Mouse (Mus musculus) ES-E14 (cell line): ENCODE measurements around the gene H2-T22. TPM values are rescaled to one million over a fixed set of nuclear protein-coding genes. Genes with fewer than 3 reads are reported as not detected.

ENCODE experiments used
- DNase-seq: peaks from one replicate; pipeline ENCODE4 v3.0.0-alpha.2; 2013; ENCODE audit warnings: low read depth, low spot score
- H3K27ac ChIP-seq: 2 replicates; pipeline ENCODE4 v1.5.1; 2012; ENCODE audit warnings: low read depth, mild to moderate bottlenecking, low read length, moderate library complexity, mixed read lengths; ENCODE audit not compliant: poor library complexity, insufficient read depth, severe bottlenecking
- H3K36me3 ChIP-seq: 2 replicates; pipeline ENCODE4 v1.6.1; 2012; ENCODE audit warnings: mild to moderate bottlenecking, low read length, moderate library complexity, mixed read lengths; ENCODE audit not compliant: control insufficient read depth, poor library complexity, insufficient read depth, severe bottlenecking
- H3K4me1 ChIP-seq, 2 experiments: fragments of 150-350 bp in 1 of 2; sonication (generic) in 1 of 2; 2 replicates each; pipeline ENCODE4 v1.6.1; 2012; ENCODE audit warnings: low read length in 2 of 2, mild to moderate bottlenecking in 1 of 2, mixed read lengths in 1 of 2; ENCODE audit not compliant: control insufficient read depth in 2 of 2, insufficient read depth in 2 of 2, poor library complexity in 1 of 2
- H3K4me3 ChIP-seq, 2 experiments: fragments of 150-350 bp in 1 of 2; sonication (generic) in 1 of 2; 2 replicates each; pipeline ENCODE4 v1.5.1; 2012; ENCODE audit warnings: low read length in 2 of 2, low read depth in 1 of 2, mild to moderate bottlenecking in 1 of 2, mixed read lengths in 1 of 2; ENCODE audit not compliant: insufficient read depth in 1 of 2, poor library complexity in 1 of 2, severe bottlenecking in 1 of 2
- H3K9ac ChIP-seq: 2 replicates; pipeline ENCODE4 v1.6.1; 2012; ENCODE audit warnings: low read depth, mild to moderate bottlenecking, low read length, mixed read lengths; ENCODE audit not compliant: poor library complexity, insufficient read depth, severe bottlenecking
- H3K9me3 ChIP-seq: fragments of 150-350 bp; sonication (generic); 2 replicates; pipeline ENCODE4 v1.6.1; 2012; ENCODE audit warnings: low read depth, mild to moderate bottlenecking, low read length; ENCODE audit not compliant: control insufficient read depth, insufficient read depth
- CHD2 ChIP-seq: IDR thresholded peaks from 2 replicates; pipeline ENCODE4 v1.6.1; 2014; ENCODE audit warnings: mild to moderate bottlenecking, low read depth, low read length, inconsistent platforms
- HCFC1 ChIP-seq: IDR thresholded peaks from 2 replicates; pipeline ENCODE4 v1.6.1; 2012; ENCODE audit warnings: low read length, inconsistent platforms, borderline replicate concordance; ENCODE audit not compliant: insufficient read depth
- MAFK ChIP-seq: IDR thresholded peaks from 2 replicates; pipeline ENCODE4 v1.6.1; 2014; ENCODE audit warnings: mild to moderate bottlenecking, low read depth, low read length, inconsistent platforms; ENCODE audit not compliant: insufficient read depth
- ZC3H11A ChIP-seq: IDR thresholded peaks from 2 replicates; pipeline ENCODE4 v1.6.1; 2012; ENCODE audit warnings: low read depth, mild to moderate bottlenecking, inconsistent platforms, low read length, borderline replicate concordance
- ZNF384 ChIP-seq: IDR thresholded peaks from 2 replicates; pipeline ENCODE4 v1.6.1; 2012; ENCODE audit warnings: low read depth, low read length, inconsistent platforms
- in situ Hi-C, 2 experiments: fragments of 600-800 bp; cut with MboI; formaldehyde crosslinking; loops; one replicate each; pipeline ENCODE4 v1.15.1; 2025; ENCODE audit warnings: low sequenced_read_pairs in 2 of 2, inconsistent platforms in 1 of 2; ENCODE audit not compliant: unreplicated experiment in 2 of 2
- total RNA-seq: library from RNA; depleted of rRNA; stranded (reverse); fragments of 300-350 nt; gene quantifications from 2 replicates; pipeline ENCODE4 v1.2.3, GENCODE M21; 2012

The H2-T22 gene
- total RNA-seq, 1 experiment: 5.8 TPM

- in situ Hi-C loops: no loop called here
- Histone ChIP-seq H3K9me3 (no peaks in the 10 kb centered on the region), H3K4me1 (peaks cover 0 to 15% of the 10 kb centered on the region in 2 experiments; a peak in 2 of 4 replicates), H3K27ac (no peak overlapping the region), H3K36me3 (peaks cover 7% of the 10 kb centered on the region; the same call in 1 of the 2 replicates), H3K4me3 (no peak overlapping the region), H3K9ac (no peak overlapping the region)
- no peak for DNase-seq
- TF ChIP-seq MAFK (no peak), ZNF384 (no peak), ZC3H11A (no peak), HCFC1 (no peak)
These were observed 13.5 kb downstream of the H2-T22 start for GRCm38 (mm10) chr17:36028879-36029619.

- Histone ChIP-seq H3K27ac (no peak overlapping the region), H3K9me3 (no peaks in the 10 kb centered on the region), H3K36me3 (peaks cover 7% of the 10 kb centered on the region; the same call in 1 of the 2 replicates), H3K4me3 (no peak overlapping the region), H3K9ac (no peak overlapping the region), H3K4me1 (peaks cover 0 to 19% of the 10 kb centered on the region in 2 experiments; a peak in 2 of 4 replicates)
- in situ Hi-C loops: no loop called here
- TF ChIP-seq HCFC1 (no peak), ZC3H11A (no peak), MAFK (no peak), ZNF384 (no peak), CHD2 (no peak)
- DNase-seq: no peak
These were observed 14.9 kb downstream of the H2-T22 start for GRCm38 (mm10) chr17:36027663-36028062.

GRCm38 (mm10) chr17:36025901-36026300 lies 16.6 kb downstream of the H2-T22 start:
- TF ChIP-seq ZNF384: no peak
- in situ Hi-C loops: no loop called here
- Histone ChIP-seq H3K4me1 (peaks cover 0 to 24% of the 10 kb centered on the region in 2 experiments; a peak in 2 of 4 replicates), H3K9ac (no peak overlapping the region), H3K27ac (no peak overlapping the region), H3K36me3 (peaks cover 10% of the 10 kb centered on the region; the same call in 1 of the 2 replicates), H3K9me3 (no peaks in the 10 kb centered on the region), H3K4me3 (no peak overlapping the region)
- no peak for DNase-seq

DNA sequence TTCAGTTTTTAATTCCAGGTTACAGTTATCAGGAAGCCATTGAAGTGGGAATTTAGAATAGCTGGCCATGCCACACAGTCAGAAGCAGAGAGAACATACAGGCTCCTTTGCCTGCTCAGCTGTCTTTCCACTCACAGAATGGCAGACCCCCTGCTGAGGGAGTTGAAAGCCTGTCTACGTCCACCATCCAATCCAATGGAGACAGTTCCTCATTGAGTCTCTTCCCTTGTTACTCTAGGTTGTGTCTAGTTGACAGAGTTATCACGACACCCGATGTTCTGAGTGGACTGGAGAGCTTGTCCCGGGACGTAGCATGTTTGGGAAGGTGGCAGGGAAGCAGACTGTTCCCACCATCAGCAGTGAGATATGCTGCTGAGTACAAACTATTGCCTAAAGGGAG lies 17.4 kb downstream of the H2-T22 start:
- no peaks in the 10 kb centered on the region for H3K9me3 ChIP-seq
- peaks cover 0 to 20% of the 10 kb centered on the region in 2 experiments; a peak in 2 of 4 replicates for H3K4me1 ChIP-seq
- no peak overlapping the region for H3K27ac ChIP-seq
- H3K9ac ChIP-seq: no peak overlapping the region
- H3K36me3 ChIP-seq: peaks cover 10% of the 10 kb centered on the region; the same call in 1 of the 2 replicates
- TF ChIP-seq ZC3H11A: no peak
- no peak for TF ChIP-seq ZNF384
- TF ChIP-seq HCFC1: no peak
- no peak for TF ChIP-seq CHD2
- no peak overlapping the region for H3K4me3 ChIP-seq
- DNase-seq: no peak
- in situ Hi-C loops: no loop called here
